In genomic region chr7:70016611-70017010, GRCm38 (mm10) we compare ENCODE assay signal across 17 mouse cellular contexts.
"Had no signal": no experiment of that assay in that cellular context is flagged by ENCODE, and none has a peak within 500 bp of the region (broad histone marks: within the 10 kb centered on the region; RNA-seq: fewer than 3 reads in every experiment).

No protein-coding gene starts in this region.

- H3K4me1 ChIP-seq: liver, embryonic 13.5 days; midbrain, embryonic 12.5 days; midbrain, embryonic 15.5 days; neural tube, embryonic 13.5 days had no signal

- DNase-seq: kidney, adult 18-20 months; kidney, postnatal 25 days; layer of hippocampus, adult 9-11 months; liver, embryonic 13.5 days; lung, adult 2 months; lung, postnatal 14 days; lung, postnatal 4 days; retina, postnatal 1 day; thymus, adult 18-20 months; thymus, postnatal 4 days had no signal

- H3K27ac ChIP-seq: kidney, postnatal 0 days; layer of hippocampus, adult 2 months; left cerebral cortex, adult 2 months; liver, embryonic 13.5 days; midbrain, embryonic 12.5 days; midbrain, embryonic 15.5 days; neural tube, embryonic 13.5 days had no signal

- H3K4me3 ChIP-seq: layer of hippocampus, adult 2 months; left cerebral cortex, adult 2 months; liver, embryonic 13.5 days; midbrain, embryonic 12.5 days; midbrain, embryonic 15.5 days; myocyte; neural tube, embryonic 13.5 days had no signal
